In genomic region chr6:39574555-39574869, GRCm38 (mm10) we compare ENCODE assay signal across 8 mouse cellular contexts. TPM values are rescaled to one million over a fixed set of nuclear protein-coding genes. Genes with fewer than 3 reads are reported as not detected.
DNase-seq lines count a peak whose midpoint lies in the region; ATAC-seq lines count a peak whose summit lies in the region.

No protein-coding gene starts in this region.

- DNase-seq in adrenal gland, postnatal 10 days, result peak; percentile 72
- DNase-seq in adrenal gland, adult 18-20 months (ENCODE audit: low spot score in 2 of 2), result no peak
- DNase-seq in MN1 (ENCODE audit: low spot score), result peak; percentile 47
- no peak for DNase-seq in forebrain, embryonic 14.5 days (ENCODE audit: low spot score)
- DNase-seq in kidney, adult 11 months, result peak; percentile 49
- no peak for DNase-seq in frontal cortex, postnatal 36 days (ENCODE audit: low spot score in 2 of 2)
- DNase-seq in left cerebral cortex, postnatal 25 days (ENCODE audit: low spot score in 2 of 2), result no peak

- H3K9ac ChIP-seq in forebrain, embryonic 14.5 days (ENCODE audit: low read length), result peak overlapping the region; percentile 84

- no peak for ATAC-seq in forebrain, embryonic 14.5 days
- ATAC-seq in megakaryocyte progenitor cell, adult 5-6 weeks (replicated peaks; ENCODE audit: poor library complexity), result peak; percentile 4; the same call in 1 of the 2 replicates

- H3K4me2 ChIP-seq in forebrain, embryonic 14.5 days (ENCODE audit: low read length), result peak overlapping the region; percentile 90

- H3K36me3 ChIP-seq in forebrain, embryonic 14.5 days (ENCODE audit: control insufficient read depth, insufficient read depth, low read length), result peaks cover 24% of the 10 kb centered on the region

- no peaks in the 10 kb centered on the region for H3K9me3 ChIP-seq in forebrain, embryonic 14.5 days (replicated peaks; ENCODE audit: control insufficient read depth, low read length)

- H3K4me1 ChIP-seq in forebrain, embryonic 14.5 days (ENCODE audit: control insufficient read depth, insufficient read depth, low read length), result peaks cover 8% of the 10 kb centered on the region

- intact Hi-C loops in left cerebral cortex, postnatal 25 days (cut with DNase I), result no loop called here

- whole genome bisulfite sequencing in forebrain, embryonic 14.5 days, result 17% methylated on average over 10 of the region's 10 CpGs

- no peaks in the 10 kb centered on the region for H3K27me3 ChIP-seq in forebrain, embryonic 14.5 days (replicated peaks; ENCODE audit: control insufficient read depth, insufficient read depth, low read length)

- peak overlapping the region; percentile 93 for H3K27ac ChIP-seq in forebrain, embryonic 14.5 days (ENCODE audit: low read depth, low read length)

- H3K4me3 ChIP-seq in forebrain, embryonic 14.5 days (ENCODE audit: low read depth, low read length), result peak overlapping the region; percentile 75

RNA-seq across cellular contexts. Expression of gene Adck2, which starts 0.8 kb away (rescaled TPM):
- 10 to 100 TPM; 22.2 to 35.0 TPM for total RNA-seq in adrenal gland, postnatal 10 days (2021)
- 10 to 100 TPM; 24.1 to 24.2 TPM for total RNA-seq in adrenal gland, adult 18-20 months (2021)
- 30.4 and 31.5 TPM in 2 replicates for polyA plus RNA-seq in forebrain, embryonic 14.5 days (2014; fragmentation: Nextera tagmentation; extraction: Ambion mirVana)
- 7.5 and 7.6 TPM in 2 replicates for total RNA-seq in megakaryocyte progenitor cell, adult 5-6 weeks (2015)
- 5.6 and 7.3 TPM in 2 replicates for total RNA-seq in megakaryocyte progenitor cell, adult 5-6 weeks (2017)
- 10 to 100 TPM; 28.1 to 31.0 TPM for total RNA-seq in left cerebral cortex, postnatal 25 days (2021)

RNA-seq across cellular contexts. Expression of gene Gm42420, which starts 11.0 kb away (rescaled TPM):
- 1 to 10 TPM; 1.0 to 1.3 TPM for total RNA-seq in adrenal gland, postnatal 10 days (2021)
- under 1 TPM in 1 of 2 experiments, not detected in 1; 0.89 TPM for total RNA-seq in adrenal gland, adult 18-20 months (2021)
- 1.3 TPM in 1 of 2 replicates, not detected in the other for polyA plus RNA-seq in forebrain, embryonic 14.5 days (2014; fragmentation: Nextera tagmentation; extraction: Ambion mirVana)
- 6.5 and 7.1 TPM in 2 replicates for total RNA-seq in megakaryocyte progenitor cell, adult 5-6 weeks (2015)
- total RNA-seq in megakaryocyte progenitor cell, adult 5-6 weeks (2017), result not detected in 2 replicates
- under 1 TPM in 1 of 2 experiments, not detected in 1; 0.80 TPM for total RNA-seq in left cerebral cortex, postnatal 25 days (2021)

RNA-seq across cellular contexts. Expression of gene Dennd2a, which starts 16.8 kb away (rescaled TPM):
- total RNA-seq in adrenal gland, postnatal 10 days (2021), result 10 to 100 TPM; 14.3 to 16.0 TPM
- total RNA-seq in adrenal gland, adult 18-20 months (2021), result 10 to 100 TPM in 1 of 2 experiments, 1 to 10 TPM in 1; 6.2 to 10.8 TPM
- 14.2 and 15.8 TPM in 2 replicates for polyA plus RNA-seq in forebrain, embryonic 14.5 days (2014; fragmentation: Nextera tagmentation; extraction: Ambion mirVana)
- total RNA-seq in megakaryocyte progenitor cell, adult 5-6 weeks (2015), result 1.1 TPM in 1 of 2 replicates, not detected in the other
- total RNA-seq in megakaryocyte progenitor cell, adult 5-6 weeks (2017), result 0.46 TPM in 1 of 2 replicates, not detected in the other
- total RNA-seq in left cerebral cortex, postnatal 25 days (2021), result 10 to 100 TPM; 20.2 to 22.0 TPM

RNA-seq across cellular contexts. Expression of gene Ndufb2, which starts 17.9 kb away (rescaled TPM):
- 100 to 1,000 TPM; 335 to 373 TPM for total RNA-seq in adrenal gland, postnatal 10 days (2021)
- 100 to 1,000 TPM; 200 to 263 TPM for total RNA-seq in adrenal gland, adult 18-20 months (2021)
- 354 and 423 TPM in 2 replicates for polyA plus RNA-seq in forebrain, embryonic 14.5 days (2014; fragmentation: Nextera tagmentation; extraction: Ambion mirVana)
- 129 and 139 TPM in 2 replicates for total RNA-seq in megakaryocyte progenitor cell, adult 5-6 weeks (2015)
- 78.8 and 107 TPM in 2 replicates for total RNA-seq in megakaryocyte progenitor cell, adult 5-6 weeks (2017)
- 100 to 1,000 TPM; 175 to 187 TPM for total RNA-seq in left cerebral cortex, postnatal 25 days (2021)

Comparison
In these comparisons a context has a peak if more than half of its experiments do, and no peak if none do; other contexts are left out.
1. DNase-seq: peak in adrenal gland, postnatal 10 days (single experiment), MN1 (single experiment) and kidney, adult 11 months (single experiment); none in adrenal gland, adult 18-20 months (0 of 2), forebrain, embryonic 14.5 days (single experiment), frontal cortex, postnatal 36 days (0 of 2) and left cerebral cortex, postnatal 25 days (0 of 2).